Mouse (Mus musculus): ENCODE measurements at regions not wholly inside any gene's neighbourhood (a gene's known extent, or its start where the extent isn't known, plus 50 kb on each side); places are given as distances from the start of the nearest gene placed in this dataset.

DNA sequence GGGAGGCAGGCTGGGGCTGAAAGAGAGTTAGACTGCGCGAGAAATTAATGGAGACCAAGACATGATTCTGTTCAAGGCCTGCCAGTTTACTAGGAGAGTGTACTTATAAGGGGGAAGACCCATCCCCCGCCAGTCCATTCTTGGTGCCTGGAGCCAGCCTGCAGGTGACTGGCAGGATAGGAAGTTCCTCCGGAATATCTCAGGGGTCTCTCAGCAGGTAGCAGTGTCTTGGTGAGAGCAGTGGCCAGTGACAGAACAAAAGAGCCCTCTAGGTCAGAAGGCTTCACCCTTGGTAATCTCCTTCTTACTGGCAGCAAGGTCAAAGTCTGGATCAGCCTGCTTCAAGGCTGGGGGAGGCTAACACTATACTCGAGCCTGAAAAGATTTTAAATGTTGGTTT is 83.7 kb upstream of the Zfp804b start:
- H3K9me3 ChIP-seq (replicated peaks; ENCODE audit: low read length) = no peaks in the 10 kb centered on the region
- H3K9ac ChIP-seq (ENCODE audit: low read depth, low read length) = no peak overlapping the region
- TF ChIP-seq CTCF (IDR thresholded peaks at IDR 0.05; ENCODE audit: low read depth) = no peak
- ATAC-seq (replicated peaks; ENCODE audit: low FRiP score, low read depth) (no peak), DNase-seq (ENCODE audit: low spot score) (no peak)
- no peak overlapping the region for H3K4me2 ChIP-seq (ENCODE audit: low read length)
- H3K36me3 ChIP-seq (ENCODE audit: insufficient read depth, low read length) = no peaks in the 10 kb centered on the region
- H3K4me1 ChIP-seq (replicated peaks; ENCODE audit: insufficient read depth, low read length) = no peaks in the 10 kb centered on the region
- no peaks in the 10 kb centered on the region for H3K27me3 ChIP-seq (ENCODE audit: insufficient read depth, low read length)
- H3K4me3 ChIP-seq (replicated peaks; ENCODE audit: low read depth, low read length) = no peak overlapping the region
- H3K27ac ChIP-seq = no peak overlapping the region
- 53% methylated on average over 5 of the region's 5 CpGs for WGBS

DNA sequence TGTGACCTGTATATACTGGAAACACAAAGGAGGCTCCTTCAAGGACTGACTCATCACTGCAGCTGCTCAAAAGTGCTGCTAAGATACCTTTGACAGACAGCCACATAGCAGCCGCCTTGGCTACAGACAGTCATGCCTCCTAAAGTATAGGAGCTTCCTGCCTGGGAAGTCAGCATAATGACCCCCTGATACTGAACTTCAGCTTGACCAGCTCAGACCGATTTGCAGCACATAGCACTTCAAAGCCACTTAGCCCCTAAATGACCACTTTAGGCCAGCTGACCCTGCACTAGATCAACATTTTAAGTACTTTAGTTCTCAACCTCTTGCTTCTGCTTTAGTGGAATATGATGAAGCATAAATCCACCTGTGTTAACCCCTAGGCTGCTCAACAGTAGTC is 91.9 kb upstream of the Zfp804b start:
- H3K9me3 ChIP-seq (replicated peaks; ENCODE audit: low read length) = no peaks in the 10 kb centered on the region
- no peaks in the 10 kb centered on the region for H3K36me3 ChIP-seq (ENCODE audit: insufficient read depth, low read length)
- DNase-seq (ENCODE audit: low spot score) = no peak
- no peaks in the 10 kb centered on the region for H3K27me3 ChIP-seq (ENCODE audit: insufficient read depth, low read length)
- no peak overlapping the region for H3K27ac ChIP-seq
- TF ChIP-seq CTCF (IDR thresholded peaks at IDR 0.05; ENCODE audit: low read depth) = no peak
- H3K9ac ChIP-seq (ENCODE audit: low read depth, low read length) = no peak overlapping the region
- no peak overlapping the region for H3K4me3 ChIP-seq (replicated peaks; ENCODE audit: low read depth, low read length)
- WGBS = 52% methylated on average over 2 of the region's 2 CpGs
- ATAC-seq (replicated peaks; ENCODE audit: low FRiP score, low read depth) = no peak
- no peak overlapping the region for H3K4me2 ChIP-seq (ENCODE audit: low read length)
- H3K4me1 ChIP-seq (replicated peaks; ENCODE audit: insufficient read depth, low read length) = no peaks in the 10 kb centered on the region

DNA sequence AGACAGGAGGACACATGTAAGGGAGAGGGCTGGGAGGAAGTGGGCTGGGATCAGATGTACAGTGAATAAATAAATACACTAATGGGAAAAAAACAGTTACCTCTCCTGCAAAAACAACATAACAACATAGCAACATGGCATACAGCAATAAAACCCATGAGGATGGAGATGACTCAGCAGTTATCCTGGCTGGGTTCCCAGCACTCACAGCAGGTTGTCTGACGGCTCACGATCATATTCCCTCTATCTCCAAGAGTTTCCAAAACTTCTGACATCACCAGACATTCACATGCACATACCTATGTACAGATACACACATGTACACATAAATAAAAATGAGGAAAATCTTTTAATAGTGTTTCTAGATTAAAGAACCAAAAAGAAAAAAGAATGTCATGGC is 103.4 kb upstream of the Zfp804b start:
- no peak for TF ChIP-seq CTCF (IDR thresholded peaks at IDR 0.05; ENCODE audit: low read depth)
- H3K9ac ChIP-seq (ENCODE audit: low read depth, low read length) = no peak overlapping the region
- no peak overlapping the region for H3K4me2 ChIP-seq (ENCODE audit: low read length)
- H3K4me1 ChIP-seq (replicated peaks; ENCODE audit: insufficient read depth, low read length) = no peaks in the 10 kb centered on the region
- WGBS = 68% methylated on average over 2 of the region's 2 CpGs
- H3K36me3 ChIP-seq (ENCODE audit: insufficient read depth, low read length) = no peaks in the 10 kb centered on the region
- no peaks in the 10 kb centered on the region for H3K9me3 ChIP-seq (replicated peaks; ENCODE audit: low read length)
- H3K4me3 ChIP-seq (replicated peaks; ENCODE audit: low read depth, low read length) = no peak overlapping the region
- ATAC-seq (replicated peaks; ENCODE audit: low FRiP score, low read depth) = no peak
- DNase-seq (ENCODE audit: low spot score) = no peak
- no peak overlapping the region for H3K27ac ChIP-seq
- no peaks in the 10 kb centered on the region for H3K27me3 ChIP-seq (ENCODE audit: insufficient read depth, low read length)

GRCm38 (mm10) chr5:7454896-7455295 is 110.3 kb upstream of the Zfp804b start:
- no peak overlapping the region for H3K4me2 ChIP-seq (ENCODE audit: low read length)
- H3K9me3 ChIP-seq (replicated peaks; ENCODE audit: low read length) = no peaks in the 10 kb centered on the region
- no peak overlapping the region for H3K4me3 ChIP-seq (replicated peaks; ENCODE audit: low read depth, low read length)
- no peak for ATAC-seq (replicated peaks; ENCODE audit: low FRiP score, low read depth)
- no peaks in the 10 kb centered on the region for H3K27me3 ChIP-seq (ENCODE audit: insufficient read depth, low read length)
- DNase-seq (ENCODE audit: low spot score) = no peak
- H3K27ac ChIP-seq = no peak overlapping the region
- WGBS = 87% methylated on average over 1 of the region's 1 CpGs
- no peaks in the 10 kb centered on the region for H3K4me1 ChIP-seq (replicated peaks; ENCODE audit: insufficient read depth, low read length)
- no peaks in the 10 kb centered on the region for H3K36me3 ChIP-seq (ENCODE audit: insufficient read depth, low read length)
- H3K9ac ChIP-seq (ENCODE audit: low read depth, low read length) = no peak overlapping the region
- no peak for TF ChIP-seq CTCF (IDR thresholded peaks at IDR 0.05; ENCODE audit: low read depth)

GRCm38 (mm10) chr5:7457102-7457501 is 112.5 kb upstream of the Zfp804b start:
- TF ChIP-seq CTCF (IDR thresholded peaks at IDR 0.05; ENCODE audit: low read depth) = no peak
- Histone ChIP-seq H3K4me1 (replicated peaks; ENCODE audit: insufficient read depth, low read length) (no peaks in the 10 kb centered on the region), H3K4me2 (ENCODE audit: low read length) (no peak overlapping the region), H3K4me3 (replicated peaks; ENCODE audit: low read depth, low read length) (no peak overlapping the region), H3K36me3 (ENCODE audit: insufficient read depth, low read length) (no peaks in the 10 kb centered on the region), H3K9me3 (replicated peaks; ENCODE audit: low read length) (no peaks in the 10 kb centered on the region), H3K27ac (no peak overlapping the region), H3K27me3 (ENCODE audit: insufficient read depth, low read length) (no peaks in the 10 kb centered on the region), H3K9ac (ENCODE audit: low read depth, low read length) (no peak overlapping the region)
- WGBS = 66% methylated on average over 3 of the region's 3 CpGs
- no peak for DNase-seq (ENCODE audit: low spot score)
- ATAC-seq (replicated peaks; ENCODE audit: low FRiP score, low read depth) = no peak

DNA sequence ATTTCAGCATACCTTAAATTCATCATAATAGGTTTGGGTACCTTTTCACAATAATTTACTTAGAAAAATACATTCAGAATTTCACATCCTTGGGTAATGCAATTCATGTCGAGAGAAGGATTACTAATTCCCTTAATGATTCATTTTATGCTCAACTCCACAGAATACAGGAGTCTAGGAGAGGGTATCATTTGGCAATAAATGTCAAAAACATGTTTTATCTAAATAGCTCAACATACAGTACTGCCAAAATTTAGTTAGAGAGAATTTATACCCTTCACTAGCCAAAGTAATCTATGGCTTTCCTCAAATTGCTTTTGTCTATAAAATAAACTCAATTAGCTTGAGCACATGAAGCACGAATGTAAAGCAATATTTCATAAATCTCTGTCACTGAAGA is 144.6 kb upstream of the Zfp804b start:
- Histone ChIP-seq H3K4me1 (replicated peaks; ENCODE audit: insufficient read depth, low read length) (no peaks in the 10 kb centered on the region), H3K27ac (no peak overlapping the region), H3K36me3 (ENCODE audit: insufficient read depth, low read length) (no peaks in the 10 kb centered on the region), H3K4me3 (replicated peaks; ENCODE audit: low read depth, low read length) (no peak overlapping the region), H3K27me3 (ENCODE audit: insufficient read depth, low read length) (no peaks in the 10 kb centered on the region), H3K4me2 (ENCODE audit: low read length) (no peak overlapping the region), H3K9me3 (replicated peaks; ENCODE audit: low read length) (no peaks in the 10 kb centered on the region), H3K9ac (ENCODE audit: low read depth, low read length) (no peak overlapping the region)
- ATAC-seq (replicated peaks; ENCODE audit: low FRiP score, low read depth) (no peak), DNase-seq (ENCODE audit: low spot score) (no peak)
- 44% methylated on average over 2 of the region's 2 CpGs for WGBS
- TF ChIP-seq CTCF (IDR thresholded peaks at IDR 0.05; ENCODE audit: low read depth) = no peak

- no peaks in the 10 kb centered on the region for H3K27me3 ChIP-seq (ENCODE audit: insufficient read depth, low read length)
- no peak for TF ChIP-seq CTCF (IDR thresholded peaks at IDR 0.05; ENCODE audit: low read depth)
- ATAC-seq (replicated peaks; ENCODE audit: low FRiP score, low read depth) (no peak), DNase-seq (ENCODE audit: low spot score) (no peak)
- H3K4me1 ChIP-seq (replicated peaks; ENCODE audit: insufficient read depth, low read length) = no peaks in the 10 kb centered on the region
- H3K4me2 ChIP-seq (ENCODE audit: low read length) = no peak overlapping the region
- H3K9ac ChIP-seq (ENCODE audit: low read depth, low read length) = no peak overlapping the region
- WGBS = 61% methylated on average over 3 of the region's 3 CpGs
- H3K4me3 ChIP-seq (replicated peaks; ENCODE audit: low read depth, low read length) = no peak overlapping the region
- no peak overlapping the region for H3K27ac ChIP-seq
- no peaks in the 10 kb centered on the region for H3K36me3 ChIP-seq (ENCODE audit: insufficient read depth, low read length)
- no peaks in the 10 kb centered on the region for H3K9me3 ChIP-seq (replicated peaks; ENCODE audit: low read length)
Measured at GRCm38 (mm10) chr5:7489602-7490001, 145.0 kb upstream of the Zfp804b start.
